Mouse (Mus musculus) ES-Bruce4 (cell line): ENCODE results near the gene Sirt5.

Experiments
- CTCF ChIP-seq: IDR thresholded peaks from one replicate; pipeline ENCODE4 v1.8.1; 2011; ENCODE audit warnings: low read depth, low read length
- EP300 ChIP-seq: IDR thresholded peaks from 2 replicates; pipeline ENCODE4 v1.6.1; 2011; ENCODE audit warnings: low read depth, low read length; ENCODE audit not compliant: insufficient read depth
- POLR2A ChIP-seq: IDR thresholded peaks from one replicate; pipeline ENCODE4 v1.8.1; 2011; ENCODE audit warnings: low read length; ENCODE audit not compliant: insufficient read depth

GRCm38 (mm10) chr13:43349376-43349775 is 15.9 kb upstream of the Sirt5 start:
- TF ChIP-seq EP300 (no peak), CTCF (no peak), POLR2A (no peak)
